8 mouse cellular contexts compared by ENCODE assay signal in the genomic region with DNA sequence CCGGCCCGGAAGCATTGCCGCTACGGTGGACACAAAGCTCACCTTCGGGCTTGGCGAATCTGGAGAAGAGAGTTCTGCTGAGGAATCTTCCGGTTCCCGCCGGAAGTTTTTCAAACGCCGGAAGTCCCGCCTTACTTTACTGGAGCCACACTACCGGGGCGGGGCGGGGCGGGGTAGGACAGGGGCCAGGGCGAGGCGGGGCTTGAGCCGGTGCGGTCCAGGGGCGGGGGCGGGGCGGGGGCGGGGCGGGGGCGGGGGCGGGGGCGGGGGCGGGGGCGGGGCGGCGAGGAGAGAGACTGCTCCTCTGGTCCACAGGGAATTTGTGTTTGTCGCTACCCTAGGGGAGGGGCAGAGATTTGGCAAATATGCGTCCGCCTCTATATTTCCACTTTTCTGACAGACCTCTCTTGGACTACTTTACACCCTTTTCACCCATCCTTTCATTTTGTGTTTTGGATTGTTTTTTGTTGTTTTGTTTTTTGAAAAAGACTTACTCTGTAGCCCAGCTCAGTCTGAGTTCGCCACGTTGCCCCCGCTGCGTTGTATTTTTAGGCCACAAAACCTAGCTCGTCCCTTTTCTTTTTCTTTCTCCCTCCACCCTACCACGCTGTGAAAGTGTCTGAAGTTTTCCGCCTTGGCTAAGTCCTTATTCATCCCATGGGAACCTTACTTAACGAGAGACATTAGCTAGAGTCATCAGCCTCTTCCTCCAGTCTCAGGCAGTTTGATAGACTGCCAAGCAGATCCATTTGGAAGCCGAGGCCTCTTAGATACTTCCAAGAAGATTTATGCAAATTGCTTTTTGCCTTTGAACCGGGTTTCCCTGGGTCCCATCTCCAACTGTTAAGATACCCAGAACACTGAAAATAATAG. TPM values are rescaled to one million over a fixed set of nuclear protein-coding genes. Genes with fewer than 3 reads are reported as not detected.
DNase-seq lines count a peak whose midpoint lies in the region; ATAC-seq lines count a peak whose summit lies in the region.

A gene (minus strand): TSS at position 97 of the 873 bp plus-strand sequence.

- peak; percentile 88 to 89 for DNase-seq in adrenal gland, adult 18-20 months (ENCODE audit: low spot score in 2 of 2)
- peak; percentile 88 for DNase-seq in embryo, embryonic 10 days (ENCODE audit: low spot score)
- DNase-seq in gastrocnemius, postnatal 14 days = peak; percentile 89
- peak; percentile 88 to 92 for DNase-seq in left cerebral cortex, postnatal 25 days (ENCODE audit: low spot score in 2 of 2)
- DNase-seq in mesoderm, embryonic 11.5 days (ENCODE audit: low read depth, low spot score) = peak; percentile 95
- DNase-seq in right cerebral cortex, postnatal 36 days (ENCODE audit: low spot score in 2 of 2) = peak; percentile 86
- peak; percentile 83 to 90 for DNase-seq in urinary bladder, postnatal 4 days (ENCODE audit: low spot score in 2 of 2)

- intact Hi-C loops in gastrocnemius, postnatal 14 days (cut with DNase I; ENCODE audit: low total_unique reads) = no loop called here
- intact Hi-C loops in left cerebral cortex, postnatal 25 days (cut with DNase I) = no loop called here

- ATAC-seq in inflammation-experienced regulatory T-cells, adult 6 months = peak; percentile 94

RNA-seq across cellular contexts. Expression of the gene that starts here (rescaled TPM):
- total RNA-seq in adrenal gland, adult 18-20 months (2021) = 10 to 100 TPM; 15.3 to 16.9 TPM
- total RNA-seq in gastrocnemius, postnatal 14 days (2021) = 1 to 10 TPM; 6.5 to 7.6 TPM
- 10 to 100 TPM; 11.2 to 13.0 (median 11.3) TPM for polyA plus RNA-seq in inflammation-experienced regulatory T-cells, adult 6 months (2017; shearing (Covaris generic))
- total RNA-seq in left cerebral cortex, postnatal 25 days (2021) = 10 to 100 TPM; 14.8 to 15.5 TPM

Comparison
In these comparisons a context has a peak if more than half of its experiments do, and no peak if none do; other contexts are left out.
1. Peak in every context shown above with its lines: DNase-seq and ATAC-seq.